Comparison of ENCODE assay signal across 19 mouse cellular contexts in the genomic region with DNA sequence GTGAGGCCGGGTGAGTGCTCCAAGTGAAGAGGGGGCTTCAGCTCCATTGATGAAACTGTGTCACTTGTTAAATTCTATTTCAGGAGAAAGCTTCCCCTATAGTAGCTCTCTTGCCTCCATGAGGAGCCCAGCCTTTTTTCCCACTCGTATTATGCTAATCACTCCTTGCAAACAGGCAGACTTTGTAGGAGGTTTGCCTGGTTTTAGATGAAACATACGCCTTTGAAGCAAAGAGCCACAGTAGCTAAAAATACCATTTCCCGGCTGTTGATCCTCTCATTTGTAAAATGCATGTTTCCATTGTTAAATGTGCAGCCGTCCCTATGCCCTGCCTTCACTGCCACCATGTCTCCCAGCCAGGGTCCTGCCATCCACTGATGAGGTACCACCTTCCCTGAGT. TPM values are rescaled to one million over a fixed set of nuclear protein-coding genes. Genes with fewer than 3 reads are reported as not detected.
DNase-seq lines count a peak whose midpoint lies in the region; ATAC-seq and TF ChIP-seq lines count a peak whose summit lies in the region.
"Had no signal": no experiment of that assay in that cellular context is flagged by ENCODE, and none has a peak within 500 bp of the region (broad histone marks: within the 10 kb centered on the region; RNA-seq: fewer than 3 reads in every experiment).

No protein-coding gene starts in this region.

- intact Hi-C loops in left cerebral cortex, postnatal 14 days (cut with DNase I), result no loop called here
- intact Hi-C loops in left cerebral cortex, adult 2 months (cut with DNase I), result no loop called here

- no peaks in the 10 kb centered on the region for H3K27me3 ChIP-seq in forebrain, postnatal 0 days (ENCODE audit: insufficient read depth, low read length)
- H3K27me3 ChIP-seq in forebrain, embryonic 15.5 days, result no peaks in the 10 kb centered on the region
- H3K27me3 ChIP-seq in hindbrain, embryonic 16.5 days (replicated peaks; ENCODE audit: control insufficient read depth, insufficient read depth, low read length), result no peaks in the 10 kb centered on the region
- H3K27me3 ChIP-seq: forebrain, embryonic 13.5 days; hindbrain, embryonic 12.5 days; hindbrain, embryonic 15.5 days had no signal

- peak; percentile 70 for ATAC-seq in forebrain, postnatal 0 days
- ATAC-seq in forebrain, embryonic 15.5 days (replicated peaks), result no peak
- no peak for ATAC-seq in hindbrain, embryonic 16.5 days
- ATAC-seq: activated CD4-positive, CD25-positive, alpha-beta regulatory T cell, adult 4 months; forebrain, embryonic 13.5 days had no signal

- no peak overlapping the region for H3K4me2 ChIP-seq in forebrain, postnatal 0 days (ENCODE audit: low read depth)
- H3K4me2 ChIP-seq in forebrain, embryonic 15.5 days (replicated peaks), result no peak overlapping the region
- no peak overlapping the region for H3K4me2 ChIP-seq in hindbrain, embryonic 16.5 days (ENCODE audit: low read length)
- H3K4me2 ChIP-seq: forebrain, embryonic 13.5 days; heart, embryonic 11.5 days; hindbrain, embryonic 12.5 days; hindbrain, embryonic 15.5 days had no signal

- H3K4me3 ChIP-seq in forebrain, postnatal 0 days (ENCODE audit: low read depth, low read length), result no peak overlapping the region
- H3K4me3 ChIP-seq in forebrain, embryonic 15.5 days, result no peak overlapping the region
- H3K4me3 ChIP-seq in left cerebral cortex, adult 2 months, result no peak overlapping the region
- no peak overlapping the region for H3K4me3 ChIP-seq in hindbrain, embryonic 16.5 days (ENCODE audit: low read length)
- H3K4me3 ChIP-seq: forebrain, embryonic 10.5 days; forebrain, embryonic 13.5 days; gastrocnemius, adult 2 months; hindbrain, embryonic 12.5 days; hindbrain, embryonic 15.5 days had no signal

- TF ChIP-seq CTCF in forebrain, postnatal 0 days (IDR thresholded peaks at IDR 0.05; ENCODE audit: low read depth), result no peak
- TF ChIP-seq CTCF in left cerebral cortex, adult 2 months (IDR thresholded peaks at IDR 0.05), result no peak

- DNase-seq in forebrain, postnatal 0 days, result peak; percentile 45
- DNase-seq in layer of hippocampus, adult 9-10 months (ENCODE audit: low spot score), result peak; percentile 30
- no peak for DNase-seq in layer of hippocampus, postnatal 14 days (ENCODE audit: low spot score in 2 of 2)
- DNase-seq in left cerebral cortex, postnatal 14 days (ENCODE audit: low spot score in 2 of 2), result peak; percentile 58 to 71
- DNase-seq in left cerebral cortex, adult 2 months (ENCODE audit: extremely low spot score in 1 of 2, low spot score in 2 of 2), result no peak
- DNase-seq in telencephalon, adult 2 months (ENCODE audit: low read depth, low spot score), result peak; percentile 85
- DNase-seq: adrenal gland, adult 8-10 months; adrenal gland, postnatal 25 days; gastrocnemius, adult 2 months; gastrocnemius, postnatal 14 days; heart, adult 11 months had no signal

- peaks cover 19% of the 10 kb centered on the region for H3K4me1 ChIP-seq in forebrain, postnatal 0 days (ENCODE audit: insufficient read depth)
- H3K4me1 ChIP-seq in forebrain, embryonic 15.5 days, result peaks cover 11% of the 10 kb centered on the region
- H3K4me1 ChIP-seq in hindbrain, embryonic 16.5 days (ENCODE audit: control insufficient read depth, insufficient read depth, low read depth, low read length), result peaks cover 32% of the 10 kb centered on the region

- 47% methylated on average over 5 of the region's 5 CpGs for WGBS in forebrain, postnatal 0 days
- WGBS in forebrain, embryonic 15.5 days, result 76% methylated on average over 5 of the region's 5 CpGs
- 80% methylated on average over 5 of the region's 5 CpGs for WGBS in hindbrain, embryonic 16.5 days

- no peaks in the 10 kb centered on the region for H3K9me3 ChIP-seq in forebrain, postnatal 0 days (ENCODE audit: low read length)
- no peaks in the 10 kb centered on the region for H3K9me3 ChIP-seq in forebrain, embryonic 15.5 days
- no peaks in the 10 kb centered on the region for H3K9me3 ChIP-seq in hindbrain, embryonic 16.5 days (ENCODE audit: control insufficient read depth, low read length)
- H3K9me3 ChIP-seq: forebrain, embryonic 10.5 days; forebrain, embryonic 13.5 days; hindbrain, embryonic 12.5 days; hindbrain, embryonic 15.5 days had no signal

- no peaks in the 10 kb centered on the region for H3K36me3 ChIP-seq in forebrain, postnatal 0 days (ENCODE audit: insufficient read depth)
- no peaks in the 10 kb centered on the region for H3K36me3 ChIP-seq in forebrain, embryonic 15.5 days
- H3K36me3 ChIP-seq in hindbrain, embryonic 16.5 days (ENCODE audit: control insufficient read depth, insufficient read depth, low read length), result no peaks in the 10 kb centered on the region; the same call in none of the 2 replicates
- H3K36me3 ChIP-seq: hindbrain, embryonic 15.5 days had no signal

- H3K27ac ChIP-seq in forebrain, postnatal 0 days (ENCODE audit: low read depth, low read length), result peak overlapping the region; percentile 83
- H3K27ac ChIP-seq in forebrain, embryonic 15.5 days (replicated peaks), result no peak overlapping the region
- H3K27ac ChIP-seq in left cerebral cortex, adult 2 months, result no peak overlapping the region
- no peak overlapping the region for H3K27ac ChIP-seq in hindbrain, embryonic 16.5 days (ENCODE audit: low read depth, low read length)
- H3K27ac ChIP-seq: forebrain, embryonic 10.5 days; forebrain, embryonic 13.5 days; gastrocnemius, adult 2 months; hindbrain, embryonic 12.5 days; hindbrain, embryonic 15.5 days had no signal

- H3K9ac ChIP-seq in forebrain, postnatal 0 days, result no peak overlapping the region
- no peak overlapping the region for H3K9ac ChIP-seq in forebrain, embryonic 15.5 days (replicated peaks)
- H3K9ac ChIP-seq in hindbrain, embryonic 16.5 days (ENCODE audit: low read depth, low read length), result no peak overlapping the region
- H3K9ac ChIP-seq: forebrain, embryonic 13.5 days; hindbrain, embryonic 12.5 days; hindbrain, embryonic 15.5 days had no signal

RNA-seq across cellular contexts. Expression of a gene that starts 23.7 kb away (rescaled TPM):
- total RNA-seq in forebrain, postnatal 0 days (2014; rRNA removed), result 55.2 and 71.1 TPM in 2 replicates
- 42.2 and 49.0 TPM in 2 replicates for polyA plus RNA-seq in forebrain, postnatal 0 days (2015; fragmentation: Nextera tagmentation; extraction: Ambion mirVana)
- 22.5 and 32.2 TPM in 2 replicates for polyA plus RNA-seq in forebrain, embryonic 15.5 days (2015; fragmentation: Nextera tagmentation; extraction: Ambion mirVana)
- 100 to 1,000 TPM; 220 to 233 TPM for total RNA-seq in layer of hippocampus, postnatal 14 days (2021)
- total RNA-seq in left cerebral cortex, postnatal 14 days (2021), result 100 to 1,000 TPM; 184 to 221 TPM
- 100 to 1,000 TPM; 207 to 234 TPM for total RNA-seq in left cerebral cortex, adult 2 months (2021)
- 26.4 and 28.8 TPM in 2 replicates for polyA plus RNA-seq in hindbrain, embryonic 16.5 days (2015; fragmentation: Nextera tagmentation; extraction: Ambion mirVana)

Comparison
In these comparisons a context has a peak if more than half of its experiments do, and no peak if none do; other contexts are left out.
1. DNase-seq: peak in forebrain, postnatal 0 days (single experiment), layer of hippocampus, adult 9-10 months (single experiment), left cerebral cortex, postnatal 14 days (2 of 2) and telencephalon, adult 2 months (single experiment); none in layer of hippocampus, postnatal 14 days (0 of 2) and left cerebral cortex, adult 2 months (0 of 2).